Mouse (Mus musculus): ENCODE results near the gene Itgb6.

GRCm38 (mm10) chr2:60700956-60701355 is 21.5 kb downstream of the Itgb6 start:
- TF ChIP-seq POLR2A (IDR thresholded peaks at IDR 0.05; ENCODE audit: low read depth, low read length) (no peak), CTCF (IDR thresholded peaks at IDR 0.05; ENCODE audit: extremely low read depth, insufficient read depth, insufficient read length, insufficient replicate concordance) (no peak)

Measured in spleen, adult 2 months (tissue).